Mouse (Mus musculus) heart, postnatal 0 days (tissue): ENCODE measurements around the gene Slc18b1. TPM values are rescaled to one million over a fixed set of nuclear protein-coding genes. Genes with fewer than 3 reads are reported as not detected.

Source experiments
- ATAC-seq: fragments of 200-750 bp; cut with Nextera tagmentation; 2 replicates; pipeline ENCODE4 v1.8.0; 2017; ENCODE audit warnings: low read depth, moderate number of reproducible peaks, moderate library complexity; ENCODE audit not compliant: insufficient read depth
- DNase-seq: peaks from one replicate; pipeline ENCODE4 v3.0.0-alpha.2; 2016; ENCODE audit warnings: low spot score
- H3K27ac ChIP-seq: fragments of 300-500 bp; sonication (generic); 2 replicates; pipeline ENCODE4 v1.5.1; 2014; ENCODE audit warnings: low read depth, mild to moderate bottlenecking
- H3K27me3 ChIP-seq: fragments of 300-500 bp; sonication (generic); 2 replicates; pipeline ENCODE4 v1.6.1; 2014; ENCODE audit warnings: low read length, mixed read lengths; ENCODE audit not compliant: control insufficient read depth, insufficient read depth
- H3K36me3 ChIP-seq: fragments of 300-500 bp; sonication (generic); replicated peaks from 2 replicates; pipeline ENCODE4 v1.6.1; 2014; ENCODE audit warnings: low read length, mixed read lengths; ENCODE audit not compliant: control insufficient read depth, insufficient read depth
- H3K4me1 ChIP-seq: fragments of 300-500 bp; sonication (generic); 2 replicates; pipeline ENCODE4 v1.6.1; 2014; ENCODE audit warnings: antibody characterized with exemption; ENCODE audit not compliant: control insufficient read depth, insufficient read depth
- H3K4me2 ChIP-seq: fragments of 300-500 bp; sonication (generic); 2 replicates; pipeline ENCODE4 v1.6.1; 2014; ENCODE audit warnings: low read depth, mild to moderate bottlenecking, low read length, moderate library complexity
- H3K4me3 ChIP-seq: fragments of 300-500 bp; sonication (generic); 2 replicates; pipeline ENCODE4 v1.5.1; 2014; ENCODE audit warnings: low read depth, low read length
- H3K9ac ChIP-seq: fragments of 300-500 bp; sonication (generic); replicated peaks from 2 replicates; pipeline ENCODE4 v1.6.1; 2014; ENCODE audit warnings: low read depth, low read length, mixed read lengths
- H3K9me3 ChIP-seq: fragments of 300-500 bp; sonication (generic); replicated peaks from 2 replicates; pipeline ENCODE4 v1.6.1; 2016; ENCODE audit warnings: low read length; ENCODE audit not compliant: control insufficient read depth
- CTCF ChIP-seq: IDR thresholded peaks from 2 replicates; pipeline ENCODE4 v1.5.1; 2016; ENCODE audit warnings: antibody characterized with exemption, control low read depth, low read depth
- EP300 ChIP-seq: IDR thresholded peaks from 2 replicates; pipeline ENCODE4 v1.6.1; 2016; ENCODE audit warnings: antibody characterized with exemption, low read depth
- WGBS: fragments of 180-500 bp; shearing (Covaris S2); extraction: QIAGEN DNeasy Blood & Tissue Kit; methylation state at CpG from one replicate; pipeline ENCODE4 v1.1.7; 2014; 5-methylcytosine and 5-hydroxymethylcytosine counted together
- polyA plus RNA-seq: library from polyadenylated mRNA; unstranded; fragments of >200 nt; fragmentation: Nextera tagmentation; extraction: Ambion mirVana; gene quantifications from 2 replicates; pipeline ENCODE4 v1.2.1, GENCODE M21; 2015
- total RNA-seq: library from RNA; depleted of rRNA; stranded (reverse); fragments of >200 nt; gene quantifications from 2 replicates; pipeline ENCODE4 v1.2.3, GENCODE M21; 2014; ENCODE audit warnings: low replicate concordance

Slc18b1 gene
- total and polyA plus RNA-seq, 2 experiments from 2014 or later = 4.6 to 7.2 TPM

DNA sequence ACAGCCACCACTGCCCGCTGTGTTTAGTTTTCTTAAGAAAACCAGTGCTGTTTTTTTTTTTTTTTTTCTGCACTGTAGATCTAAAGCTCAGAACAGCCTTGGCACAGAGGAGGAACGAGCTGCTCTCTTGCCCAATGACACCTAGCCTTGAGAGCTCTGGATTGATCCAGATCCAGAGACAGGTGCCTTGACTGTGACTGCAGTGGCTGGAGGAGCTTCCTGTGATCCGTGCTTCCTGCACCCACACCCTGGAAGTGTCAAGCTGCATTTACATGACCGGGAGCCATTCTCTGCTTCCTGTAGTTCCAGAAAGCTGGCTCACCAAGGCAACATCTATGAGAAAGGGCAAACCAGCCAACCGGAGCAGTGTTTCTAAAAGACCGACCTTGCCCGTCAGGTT is 29.7 kb downstream of the Slc18b1 start:
- 88% methylated on average over 7 of the region's 7 CpGs for WGBS
- H3K36me3 ChIP-seq = peaks cover 33% of the 10 kb centered on the region

DNA sequence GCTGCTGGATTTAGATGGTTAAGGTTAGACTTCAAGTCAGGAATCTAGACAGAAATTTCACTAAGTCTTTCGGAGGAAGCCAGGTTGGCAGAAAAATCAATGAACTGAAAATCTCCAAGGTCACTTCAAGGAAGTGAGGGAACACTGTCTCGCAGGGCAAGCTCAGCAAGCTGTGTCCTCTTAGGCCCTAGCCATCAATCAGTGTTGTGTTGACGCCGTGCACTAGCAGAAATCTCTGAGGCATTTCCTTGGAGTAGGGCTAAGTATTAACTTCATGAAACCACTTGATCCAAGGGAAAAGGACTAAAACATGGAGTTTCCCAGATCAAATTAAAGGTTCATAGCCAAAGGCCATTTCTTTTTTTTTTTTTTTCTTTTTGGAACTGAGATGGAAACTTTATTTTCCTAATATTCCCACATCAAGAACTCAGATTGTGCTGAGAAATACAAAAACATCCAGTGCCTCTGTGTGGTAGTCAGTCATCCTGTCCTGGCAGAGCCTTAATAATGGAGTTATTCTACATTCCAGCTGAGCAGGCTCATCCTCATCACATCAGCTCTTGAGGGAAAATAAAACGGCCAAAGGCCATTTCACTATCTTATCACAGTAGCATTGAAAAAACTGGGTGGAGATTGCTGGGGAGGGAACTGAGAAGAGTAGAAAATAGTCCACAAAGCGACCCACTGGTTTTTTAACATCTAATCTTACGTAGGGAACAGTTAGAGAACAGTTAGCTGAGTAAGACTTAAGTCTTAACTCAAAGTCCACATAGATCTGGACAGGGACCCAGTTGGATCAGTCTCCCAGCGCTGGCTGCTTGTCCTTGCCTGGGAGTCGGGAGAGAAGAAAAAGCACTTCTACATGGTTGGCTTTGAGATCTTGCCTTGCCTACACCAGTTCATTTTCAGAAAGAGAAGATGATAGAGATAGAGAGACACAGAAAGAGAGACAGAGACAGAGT is 39.5 kb downstream of the Slc18b1 start:
- no peak for TF ChIP-seq EP300
- TF ChIP-seq CTCF = no peak
- Histone ChIP-seq H3K27ac (no peak overlapping the region), H3K9me3 (no peaks in the 10 kb centered on the region), H3K9ac (no peak overlapping the region), H3K4me1 (no peaks in the 10 kb centered on the region), H3K4me2 (no peak overlapping the region), H3K27me3 (no peaks in the 10 kb centered on the region), H3K4me3 (no peak overlapping the region), H3K36me3 (no peaks in the 10 kb centered on the region)
- ATAC-seq (no peak), DNase-seq (no peak)
- WGBS = 46% methylated on average over 9 of the region's 9 CpGs

More for the DNA sequence above, 29.7 kb downstream of the Slc18b1 start:
- Histone ChIP-seq H3K4me1 (no peaks in the 10 kb centered on the region), H3K4me2 (no peak overlapping the region), H3K9ac (no peak overlapping the region), H3K9me3 (no peaks in the 10 kb centered on the region), H3K4me3 (no peak overlapping the region), H3K27me3 (no peaks in the 10 kb centered on the region), H3K27ac (no peak overlapping the region)
- ATAC-seq = no peak
- TF ChIP-seq CTCF (no peak), EP300 (no peak)
- no peak for DNase-seq

DNA sequence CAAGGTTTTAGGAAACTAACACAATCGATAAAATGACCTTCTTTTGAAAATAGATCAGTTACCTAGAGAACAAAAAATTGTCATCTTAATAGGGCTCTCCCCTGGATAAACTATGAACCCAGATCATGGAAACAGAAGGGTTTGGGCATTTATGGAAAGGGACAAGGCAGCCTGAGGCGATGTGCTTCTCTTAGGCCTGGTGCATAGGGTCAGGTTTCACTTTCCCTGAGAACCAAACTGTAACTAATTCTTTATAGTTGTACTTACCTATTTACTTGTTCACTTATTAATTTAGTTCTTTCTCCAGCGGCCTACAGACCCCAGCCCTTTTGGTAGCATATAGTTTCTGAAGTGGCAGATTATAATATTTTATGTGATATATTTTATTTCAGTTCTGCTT is 40.3 kb downstream of the Slc18b1 start:
- no peak for DNase-seq
- TF ChIP-seq CTCF (no peak), EP300 (no peak)
- 70% methylated on average over 3 of the region's 3 CpGs for WGBS

DNA sequence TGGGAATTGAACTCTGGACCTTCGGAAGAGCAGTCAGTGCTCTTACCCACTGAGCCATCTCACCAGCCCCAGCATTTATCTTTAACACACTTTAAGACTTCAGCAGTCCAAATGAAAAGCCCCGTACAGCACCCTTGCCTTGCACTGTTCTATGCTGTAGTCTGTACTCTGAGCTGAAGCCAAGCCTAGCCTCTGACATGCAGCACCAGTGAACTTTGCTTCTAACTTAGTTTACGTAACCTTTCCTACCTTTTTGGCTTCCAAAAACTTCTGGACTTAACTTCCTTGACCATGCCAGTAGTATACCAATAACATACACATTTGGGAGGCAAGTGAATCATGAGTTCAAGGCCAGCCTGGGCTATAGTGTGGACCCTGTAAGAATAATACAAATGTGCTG is 42.1 kb downstream of the Slc18b1 start:
- ATAC-seq (no peak), DNase-seq (no peak)
- H3K9ac ChIP-seq = no peak overlapping the region
- no peaks in the 10 kb centered on the region for H3K36me3 ChIP-seq
- H3K4me3 ChIP-seq = no peak overlapping the region
- TF ChIP-seq EP300 = no peak
- no peak for TF ChIP-seq CTCF
- 87% methylated on average over 3 of the region's 3 CpGs for WGBS
- no peaks in the 10 kb centered on the region for H3K27me3 ChIP-seq
- no peak overlapping the region for H3K4me2 ChIP-seq
- no peaks in the 10 kb centered on the region for H3K9me3 ChIP-seq
- no peaks in the 10 kb centered on the region for H3K4me1 ChIP-seq
- H3K27ac ChIP-seq = no peak overlapping the region

More for the DNA sequence above, 40.3 kb downstream of the Slc18b1 start:
- no peaks in the 10 kb centered on the region for H3K4me1 ChIP-seq
- H3K4me2 ChIP-seq = no peak overlapping the region
- ATAC-seq = no peak
- H3K9me3 ChIP-seq = no peaks in the 10 kb centered on the region
- H3K27me3 ChIP-seq = no peaks in the 10 kb centered on the region
- H3K4me3 ChIP-seq = no peak overlapping the region
- H3K9ac ChIP-seq = no peak overlapping the region
- no peaks in the 10 kb centered on the region for H3K36me3 ChIP-seq
- no peak overlapping the region for H3K27ac ChIP-seq

DNA sequence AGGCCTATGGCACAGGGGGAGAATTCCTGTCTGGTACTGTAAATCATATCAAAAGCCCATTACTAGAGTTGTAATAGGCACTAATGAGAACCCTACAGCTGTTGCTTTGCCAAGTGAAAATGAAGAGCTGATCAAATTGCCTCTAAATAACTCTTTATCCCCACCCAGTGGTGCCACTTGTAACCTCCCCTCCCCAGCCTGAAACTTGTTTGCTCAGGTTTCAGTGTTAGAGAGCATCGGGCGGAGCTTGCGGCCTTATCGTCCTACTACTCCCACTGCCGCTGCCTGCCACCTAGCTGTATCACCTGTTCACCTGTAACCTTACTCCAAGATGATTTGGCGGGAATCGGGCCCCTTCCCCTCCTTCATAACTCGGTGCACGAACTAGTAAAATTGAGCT is 42.6 kb downstream of the Slc18b1 start:
- H3K27me3 ChIP-seq = no peaks in the 10 kb centered on the region
- WGBS = 42% methylated on average over 9 of the region's 9 CpGs
- TF ChIP-seq CTCF = no peak
- no peak for TF ChIP-seq EP300

DNA sequence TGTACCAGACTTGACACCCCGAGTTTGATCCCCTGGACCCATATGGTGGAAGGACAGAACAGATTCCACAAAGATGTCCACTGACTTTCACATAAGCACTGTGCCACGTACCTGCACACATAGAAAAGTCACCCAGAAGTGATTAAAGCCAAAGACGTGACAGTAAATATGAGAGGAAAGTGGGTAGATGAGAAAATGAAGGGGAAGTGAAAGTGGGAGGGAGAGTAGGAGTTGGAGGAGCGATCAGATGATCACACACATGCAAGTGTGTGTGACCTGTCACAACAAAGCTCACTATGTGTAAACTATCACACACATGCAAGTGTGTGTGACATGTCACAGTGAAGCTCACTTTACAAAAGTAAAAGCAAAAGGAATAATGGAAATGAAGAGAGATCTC is 43.7 kb downstream of the Slc18b1 start:
- Histone ChIP-seq H3K4me1 (no peaks in the 10 kb centered on the region), H3K27me3 (no peaks in the 10 kb centered on the region), H3K9me3 (no peaks in the 10 kb centered on the region)

More for the DNA sequence above, 42.6 kb downstream of the Slc18b1 start:
- Histone ChIP-seq H3K9ac (no peak overlapping the region), H3K27ac (no peak overlapping the region), H3K4me1 (no peaks in the 10 kb centered on the region), H3K36me3 (no peaks in the 10 kb centered on the region), H3K4me2 (no peak overlapping the region), H3K4me3 (no peak overlapping the region), H3K9me3 (no peaks in the 10 kb centered on the region)
- DNase-seq (no peak), ATAC-seq (no peak)

More for the DNA sequence above, 43.7 kb downstream of the Slc18b1 start:
- Histone ChIP-seq H3K9ac (no peak overlapping the region), H3K27ac (no peak overlapping the region), H3K4me2 (no peak overlapping the region), H3K4me3 (no peak overlapping the region), H3K36me3 (no peaks in the 10 kb centered on the region)
- ATAC-seq = no peak
- no peak for TF ChIP-seq EP300
- TF ChIP-seq CTCF = no peak
- WGBS = 68% methylated on average over 4 of the region's 4 CpGs
- no peak for DNase-seq
